Mouse (Mus musculus): Measurements from ENCODE around the gene Tchh. TPM values are rescaled to one million over a fixed set of nuclear protein-coding genes. Genes with fewer than 3 reads are reported as not detected.

Tchh gene
- total RNA-seq (2023) = not detected

DNA sequence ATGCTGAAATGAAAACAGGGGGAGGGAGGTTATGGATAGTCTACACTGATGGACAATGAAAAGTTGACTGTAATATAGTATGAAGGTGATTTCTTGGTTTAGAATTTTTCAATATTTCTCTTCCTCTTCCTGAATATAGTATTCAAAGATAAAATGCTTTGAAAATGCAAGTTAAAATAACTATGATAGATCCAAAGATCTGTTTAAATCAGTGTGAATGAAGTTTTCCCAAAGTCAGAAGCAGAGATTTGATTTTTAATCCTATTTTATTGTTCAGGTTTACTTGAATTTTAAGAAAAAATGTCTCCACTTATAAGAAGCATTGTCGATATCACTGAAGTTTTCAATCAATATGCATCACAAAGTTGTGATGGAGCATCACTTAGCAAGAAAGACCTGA is at the start of gene Tchh:
Gene Tchh, plus strand, starts transcription at position 301 of the 400 bp plus-strand sequence.

DNA sequence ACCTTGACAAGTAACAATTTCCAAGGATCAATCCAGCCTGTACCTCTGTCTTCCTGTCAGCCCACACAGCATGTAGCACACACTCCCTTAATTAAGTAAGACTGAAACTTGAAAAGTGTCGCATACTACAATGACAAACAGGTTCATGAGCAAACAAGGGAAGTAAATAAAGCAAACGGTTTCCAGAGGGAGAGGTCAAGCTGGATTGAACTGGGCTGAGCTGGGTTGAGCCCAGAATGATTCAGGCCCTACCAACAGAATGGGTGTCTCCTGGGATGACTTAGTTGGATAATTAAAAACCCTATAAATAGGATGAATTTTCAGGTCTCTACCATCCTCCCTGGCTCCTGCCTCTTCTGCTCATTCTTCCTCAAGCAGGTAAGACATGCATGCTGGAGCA is 48.8 kb upstream of the Tchh start, which contains the start of gene Rptn:
Gene Rptn, plus strand, starts transcription at position 334 of the 400 bp plus-strand sequence.

DNA sequence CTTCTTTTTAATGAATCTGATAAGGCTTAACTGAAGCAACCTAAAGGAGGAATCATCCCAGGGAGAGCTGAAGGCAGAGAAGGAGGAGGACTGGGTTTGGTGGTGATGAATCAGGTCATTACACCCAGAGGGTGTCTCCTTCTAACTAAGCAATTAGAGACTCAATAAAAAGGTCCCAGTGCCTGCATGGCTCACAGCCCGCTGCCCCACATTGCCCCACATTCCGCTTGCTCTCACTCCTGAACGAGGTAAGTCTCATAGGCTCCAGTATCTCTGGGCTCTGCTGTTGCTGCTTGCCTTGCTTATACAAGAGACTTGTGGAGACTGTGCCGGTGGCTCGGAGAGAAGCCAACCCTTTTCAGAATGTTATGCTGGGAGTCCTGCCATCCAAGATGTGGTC is 26.4 kb downstream of the Tchh start, which contains the start of gene Tchhl1:
Gene Tchhl1, plus strand, starts transcription at position 194 of the 400 bp plus-strand sequence.

Other genes starting within 250 kb of the Tchh start
- gene Flg2, start 245.1 kb upstream of the Tchh start, total RNA-seq (2023) = not detected
- gene Flg, start 168.8 kb upstream of the Tchh start, total RNA-seq (2023) = not detected
- not detected for gene Hrnr, start 122.6 kb upstream of the Tchh start, total RNA-seq (2023)
- not detected for gene Rptn, start 48.6 kb upstream of the Tchh start, total RNA-seq (2023)
- gene Tchhl1, start 26.4 kb downstream of the Tchh start, total RNA-seq (2023) = not detected
- gene S100a11, start 78.2 kb downstream of the Tchh start, total RNA-seq (2023) = 100 to 1,000 TPM; 232 to 245 TPM
- 100 to 1,000 TPM; 194 to 222 TPM for gene S100a10, start 112.8 kb downstream of the Tchh start, total RNA-seq (2023)
- not detected for gene Tdpoz2, start 210.4 kb downstream of the Tchh start, total RNA-seq (2023)
- gene Tdpoz1, start 234.0 kb downstream of the Tchh start, total RNA-seq (2023) = not detected

Data from B cell, adult 67 days (primary cell).